Mouse (Mus musculus) heart, adult 18-20 months (tissue): ENCODE data around the gene Srl. TPM values are rescaled to one million over a fixed set of nuclear protein-coding genes. Genes with fewer than 3 reads are reported as not detected.
"Not testable (repeated sequence)": the region's sequence is repeated elsewhere in the genome, so short reads cannot be mapped to it uniquely, and the experiment has no call there.

Experiments used
- DNase-seq, 2 experiments: peaks; one replicate each; pipeline ENCODE4 v3.0.0; 2021 to 2022; ENCODE audit warnings: mixed read lengths in 1 of 2
- total RNA-seq, 2 experiments: library from RNA; stranded (reverse); gene quantifications; 2 replicates each; pipeline ENCODE4 v1.2.3; 2021

Gene Srl
- total RNA-seq, 2 experiments from 2014 or later, result 782 to 831 TPM

DNA sequence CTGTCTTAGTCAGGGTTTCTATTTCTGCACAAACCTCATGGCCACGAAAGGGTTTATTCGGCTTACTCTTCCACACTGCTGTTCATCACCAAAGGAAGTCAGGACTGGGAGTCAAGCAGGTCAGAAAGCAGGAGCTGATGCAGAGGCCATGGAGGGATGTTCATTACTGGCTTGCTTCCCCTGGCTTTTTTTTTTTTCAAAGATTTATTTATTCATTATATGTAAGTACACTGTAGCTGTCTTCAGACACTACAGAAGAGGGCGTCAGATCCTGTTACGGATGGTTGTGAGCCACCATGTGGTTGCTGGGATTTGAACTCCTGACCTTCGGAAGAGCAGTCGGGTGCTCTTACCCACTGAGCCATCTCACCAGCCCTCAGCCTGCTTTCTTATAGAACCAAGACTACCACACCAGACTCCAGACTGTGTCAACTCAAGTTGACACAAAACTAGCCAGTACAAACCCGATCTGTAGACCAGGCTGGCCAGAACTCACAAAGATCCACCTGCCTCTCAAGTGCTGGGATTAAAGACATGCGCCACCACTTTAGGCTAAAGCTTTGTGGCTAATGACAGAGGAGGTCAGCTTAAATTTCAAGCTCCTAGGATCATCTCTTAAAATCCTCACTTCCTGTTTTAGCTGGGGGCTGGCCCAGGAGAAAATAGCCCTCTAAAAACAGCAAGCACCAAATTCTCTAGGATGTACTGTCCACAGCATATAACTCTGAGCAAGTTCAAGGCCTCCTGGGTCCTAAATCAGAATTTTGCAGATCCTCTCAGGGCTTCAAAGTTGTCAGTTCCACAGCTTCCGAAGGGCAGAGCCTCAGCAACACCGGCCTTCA is 67.4 kb downstream of the Srl start:
- not testable (repeated sequence) for DNase-seq

DNA sequence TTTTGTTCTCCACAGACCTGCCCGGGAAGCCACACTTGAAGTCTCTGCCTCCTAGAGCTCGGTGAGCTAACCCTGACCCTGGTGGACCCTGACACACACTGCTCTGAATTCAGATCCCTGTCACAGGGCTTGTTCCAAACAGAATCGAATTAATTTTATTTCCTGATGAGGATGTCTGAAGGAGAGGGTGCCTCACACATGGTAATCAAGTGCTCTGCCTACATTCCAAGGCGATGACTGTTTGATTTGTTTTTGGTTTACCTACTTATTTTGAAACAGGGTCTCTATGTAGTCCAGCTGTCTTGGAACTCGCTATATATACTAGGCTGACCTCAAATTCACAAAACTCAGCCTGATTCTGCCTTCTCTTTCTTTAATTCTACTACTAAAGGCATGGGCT is 68.4 kb downstream of the Srl start:
- DNase-seq, result no peak

GRCm38 (mm10) chr16:4472687-4473086 is 68.9 kb downstream of the Srl start:
- DNase-seq, result peak; percentile 66 to 78

DNA sequence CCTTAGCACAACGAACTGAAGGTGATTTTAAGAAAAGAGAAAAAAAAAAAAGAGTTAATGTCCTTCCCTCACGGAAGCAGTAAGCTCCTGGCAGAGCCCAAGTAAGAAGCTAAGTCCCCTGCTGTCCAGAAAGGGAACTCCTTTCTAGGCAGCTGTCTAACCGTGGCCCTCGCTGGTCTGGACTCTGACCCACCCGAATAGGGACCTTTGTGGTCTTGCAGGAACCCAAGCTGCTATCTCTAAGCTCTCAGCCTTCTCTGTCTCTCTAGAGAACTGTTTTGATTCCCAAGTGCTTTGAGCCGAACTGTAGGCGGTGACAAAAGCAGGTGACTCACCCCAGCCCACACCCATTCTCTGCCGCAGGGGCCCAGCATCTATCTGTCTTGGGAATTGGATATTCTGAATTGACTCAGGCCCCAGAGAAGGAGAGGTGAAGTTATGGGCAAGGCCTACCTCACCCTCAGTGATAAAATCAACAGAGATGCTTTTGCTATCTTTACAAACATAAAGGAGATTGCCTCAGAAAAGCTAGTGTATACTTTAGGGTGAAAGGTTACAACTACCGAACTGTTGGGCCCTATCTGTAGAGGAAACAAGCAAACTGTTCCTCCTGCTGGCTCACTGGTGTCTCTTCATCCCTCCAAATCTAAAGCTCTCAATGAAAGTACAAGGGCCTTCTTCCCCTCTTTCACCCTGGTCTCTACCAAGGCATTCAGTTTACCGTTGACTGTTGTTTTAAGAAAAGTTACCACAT is 71.8 kb downstream of the Srl start:
- no peak for DNase-seq

DNA sequence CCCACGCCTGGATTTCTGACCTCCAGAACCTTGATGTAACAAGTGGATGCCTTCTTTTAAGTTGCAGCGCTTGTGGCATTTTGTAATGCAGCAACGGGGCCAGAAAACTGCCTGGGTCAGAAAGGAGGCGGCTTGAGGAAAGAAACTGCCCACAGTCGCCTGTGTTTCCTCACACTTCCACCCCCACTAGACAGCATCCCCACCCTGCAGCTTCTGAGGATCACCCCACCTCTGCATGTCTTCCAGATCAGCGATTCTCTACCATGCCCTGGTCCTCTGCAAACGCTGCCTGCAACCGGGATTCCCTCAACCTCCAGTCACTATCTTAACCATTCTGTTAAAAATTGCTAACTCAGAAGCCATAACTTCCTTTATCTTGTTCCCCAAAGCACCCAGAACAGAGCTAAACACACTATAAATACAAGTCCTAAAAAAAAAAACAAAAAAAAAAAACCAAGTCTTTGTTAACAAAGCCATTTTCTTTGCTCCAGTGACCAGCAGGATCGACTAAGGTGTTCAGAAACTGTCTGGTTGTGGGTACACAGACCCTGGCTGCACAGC is 77.0 kb downstream of the Srl start:
- no peak for DNase-seq

- no peak for DNase-seq
Measured at GRCm38 (mm10) chr16:4457927-4458326, 83.7 kb downstream of the Srl start.

GRCm38 (mm10) chr16:4456391-4456790 is 85.2 kb downstream of the Srl start:
- no peak for DNase-seq

- DNase-seq, result no peak
Measured at GRCm38 (mm10) chr16:4455693-4456092, 85.9 kb downstream of the Srl start.

GRCm38 (mm10) chr16:4454563-4454962 is 87.1 kb downstream of the Srl start:
- no peak for DNase-seq

GRCm38 (mm10) chr16:4449418-4449817 is 92.2 kb downstream of the Srl start:
- no peak for DNase-seq

- peak; percentile 42 to 55 for DNase-seq
Measured at GRCm38 (mm10) chr16:4448235-4448634, 93.4 kb downstream of the Srl start.

DNA sequence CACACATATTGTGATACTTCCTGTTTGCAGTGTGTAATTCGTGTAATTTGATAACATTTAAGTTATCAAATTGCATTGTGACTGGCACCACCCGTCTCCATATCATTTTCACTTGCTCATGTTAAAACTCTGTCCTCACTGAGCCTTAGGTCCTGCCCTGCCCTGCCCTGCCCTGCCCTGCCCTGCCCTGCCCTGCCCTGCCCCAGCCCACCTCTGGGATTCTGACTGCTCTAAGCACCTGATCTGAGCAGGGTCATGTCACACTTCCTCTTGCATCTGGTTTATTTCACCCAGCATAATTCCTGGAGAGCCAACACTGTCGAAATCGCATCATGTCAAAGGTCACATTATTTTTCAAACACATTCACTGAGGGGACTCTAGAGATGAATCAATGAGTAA is 95.2 kb downstream of the Srl start:
- no peak for DNase-seq

GRCm38 (mm10) chr16:4444378-4444777 is 97.2 kb downstream of the Srl start:
- DNase-seq, result peak; percentile 33 to 42

DNA sequence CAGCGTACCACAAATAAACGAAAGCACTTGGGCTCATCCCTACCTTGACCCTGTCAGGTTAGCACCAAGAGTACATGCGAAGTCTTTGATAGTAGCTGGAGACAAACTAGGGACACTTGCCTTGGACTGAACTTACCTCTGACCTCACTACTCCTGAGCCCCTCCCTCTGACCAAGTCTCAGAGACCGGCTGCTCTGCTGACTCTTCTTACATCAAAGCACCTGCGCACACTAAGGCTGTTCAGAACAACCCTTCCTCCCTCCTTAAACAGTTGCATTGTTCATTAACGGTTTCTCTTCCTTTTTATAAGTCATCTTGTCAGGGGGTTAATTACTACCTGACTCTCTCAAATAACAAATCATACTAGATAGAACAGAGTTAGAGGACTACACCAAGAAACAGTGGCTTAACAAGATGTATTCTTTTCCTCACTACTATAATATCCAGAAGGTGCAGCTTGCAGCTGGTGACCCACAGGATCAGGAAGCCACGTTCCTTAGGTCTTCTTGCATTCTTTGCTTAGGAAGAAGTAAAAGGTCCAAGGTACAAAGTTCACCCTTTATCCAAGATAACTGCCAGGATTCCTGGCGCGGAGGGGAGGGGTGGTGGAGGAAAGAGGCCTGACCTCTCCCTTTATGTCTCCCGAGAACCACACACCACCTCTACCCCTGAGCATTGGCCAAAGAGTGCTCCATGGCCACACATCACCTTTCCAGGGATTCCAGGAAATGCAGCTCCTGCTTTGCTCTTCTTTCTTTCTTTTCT is 102.1 kb downstream of the Srl start:
- DNase-seq, result no peak

- DNase-seq, result no peak
Measured at GRCm38 (mm10) chr16:4436738-4437137, 104.9 kb downstream of the Srl start.

GRCm38 (mm10) chr16:4435371-4435770 is 106.2 kb downstream of the Srl start:
- DNase-seq, result no peak

GRCm38 (mm10) chr16:4431841-4432240 is 109.8 kb downstream of the Srl start:
- no peak for DNase-seq

DNA sequence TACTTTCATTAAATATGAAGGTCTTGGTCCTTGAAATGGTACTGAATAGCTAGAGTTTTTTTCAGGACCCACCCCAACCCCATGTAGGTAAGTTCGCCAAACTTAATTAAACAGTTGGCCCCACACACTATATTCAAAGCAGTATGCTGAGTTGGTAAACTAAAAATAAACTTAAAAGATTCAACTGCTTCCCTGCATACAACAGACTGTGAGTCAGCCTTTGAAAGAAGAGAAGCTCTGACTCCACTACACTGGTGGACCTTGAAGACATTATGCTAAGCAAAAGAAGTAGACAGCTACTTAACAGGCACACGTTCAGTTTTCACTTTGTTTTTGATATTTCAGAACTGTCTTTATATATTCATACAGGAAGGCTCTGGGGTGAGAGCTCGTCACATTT is 110.6 kb downstream of the Srl start:
- no peak for DNase-seq

- DNase-seq, result no peak
Measured at GRCm38 (mm10) chr16:4430232-4430631, 111.4 kb downstream of the Srl start.
